Mouse (Mus musculus) liver, adult 2 months (tissue): ENCODE data around the gene Zfp219. TPM values are rescaled to one million over a fixed set of nuclear protein-coding genes. Genes with fewer than 3 reads are reported as not detected.

Experiments
- DNase-seq: peaks from one replicate; pipeline ENCODE4 v3.0.0-alpha.2; 2011; ENCODE audit warnings: low read depth, low spot score; ENCODE audit errors: extremely low read depth
- H3K27ac ChIP-seq: fragments of 200-500 bp; replicated peaks from 2 replicates; pipeline ENCODE4 v1.5.1; 2012; ENCODE audit warnings: low read depth, mild to moderate bottlenecking, control low read depth, inconsistent platforms, low read length; ENCODE audit not compliant: insufficient read depth
- H3K27me3 ChIP-seq: fragments of 200-500 bp; 2 replicates; pipeline ENCODE4 v1.6.1; 2012; ENCODE audit warnings: mild to moderate bottlenecking, moderate library complexity, low read length, inconsistent platforms; ENCODE audit not compliant: control insufficient read depth, insufficient read depth
- H3K36me3 ChIP-seq: fragments of 200-500 bp; 2 replicates; pipeline ENCODE4 v1.6.1; 2012; ENCODE audit warnings: low read length, inconsistent platforms; ENCODE audit not compliant: control insufficient read depth, insufficient read depth
- H3K4me1 ChIP-seq: fragments of 200-500 bp; 2 replicates; pipeline ENCODE4 v1.6.1; 2011; ENCODE audit warnings: low read length; ENCODE audit not compliant: control insufficient read depth, insufficient read depth
- H3K4me3 ChIP-seq: fragments of 200-500 bp; 2 replicates; pipeline ENCODE4 v1.5.1; 2011; ENCODE audit warnings: low read depth, mild to moderate bottlenecking, control low read depth, low read length, moderate library complexity; ENCODE audit not compliant: insufficient read depth
- H3K79me2 ChIP-seq: fragments of 200-500 bp; 2 replicates; pipeline ENCODE4 v1.6.1; 2012; ENCODE audit warnings: inconsistent platforms, mild to moderate bottlenecking, low read length, moderate library complexity; ENCODE audit not compliant: control insufficient read depth, insufficient read depth
- H3K9ac ChIP-seq: fragments of 200-500 bp; 2 replicates; pipeline ENCODE4 v1.6.1; 2012; ENCODE audit warnings: low read depth, mild to moderate bottlenecking, control low read depth, inconsistent platforms, low read length
- CTCF ChIP-seq: fragments of 200-500 bp; IDR thresholded peaks from 2 replicates; pipeline ENCODE4 v1.5.1; 2011; ENCODE audit warnings: low read depth, low read length, control low read depth
- POLR2A ChIP-seq: fragments of 200-500 bp; IDR thresholded peaks from 2 replicates; pipeline ENCODE4 v1.6.1; 2011; ENCODE audit warnings: low read length, control low read depth; ENCODE audit not compliant: insufficient read depth; ENCODE audit errors: extremely low read depth
- WGBS: fragments of 180-500 bp; shearing (Covaris S2); methylation state at CpG from one replicate; pipeline ENCODE4 v1.1.7; 2018; 5-methylcytosine and 5-hydroxymethylcytosine counted together
- polyA plus RNA-seq: library from polyadenylated mRNA; depleted of rRNA; stranded (reverse); fragments of >200 nt; gene quantifications from 2 replicates; pipeline ENCODE4 v1.2.3, GENCODE M21; 2012
- total RNA-seq: library from RNA; depleted of rRNA; stranded (reverse); fragments of >200 nt; gene quantifications from 2 replicates; pipeline ENCODE4 v1.2.3, GENCODE M21; 2014

Zfp219 gene
- total and polyA plus RNA-seq, 2 experiments, result 8.9 to 31.4 TPM

- TF ChIP-seq CTCF, result no peak
- TF ChIP-seq POLR2A, result no peak
- no peak overlapping the region for H3K27ac ChIP-seq
- no peak for DNase-seq
- H3K27me3 ChIP-seq, result no peaks in the 10 kb centered on the region
- H3K4me3 ChIP-seq, result no peak overlapping the region
- no peaks in the 10 kb centered on the region for H3K36me3 ChIP-seq
- 85% methylated on average over 5 of the region's 5 CpGs for WGBS
- H3K4me1 ChIP-seq, result peaks cover 16% of the 10 kb centered on the region
- H3K9ac ChIP-seq, result no peak overlapping the region
- H3K79me2 ChIP-seq, result peaks cover 2% of the 10 kb centered on the region; the same call in 1 of the 2 replicates
Observed at GRCm38 (mm10) chr14:52012553-52012952, 8.0 kb downstream of the Zfp219 start.

GRCm38 (mm10) chr14:52012085-52012484 lies 8.4 kb downstream of the Zfp219 start:
- no peak overlapping the region for H3K27ac ChIP-seq
- TF ChIP-seq CTCF, result no peak
- no peak for TF ChIP-seq POLR2A
- peaks cover 2% of the 10 kb centered on the region; the same call in 1 of the 2 replicates for H3K79me2 ChIP-seq
- H3K4me1 ChIP-seq, result peaks cover 16% of the 10 kb centered on the region
- no peaks in the 10 kb centered on the region for H3K27me3 ChIP-seq
- WGBS, result 56% methylated on average over 4 of the region's 4 CpGs
- H3K4me3 ChIP-seq, result no peak overlapping the region
- peaks cover 4% of the 10 kb centered on the region for H3K36me3 ChIP-seq
- no peak overlapping the region for H3K9ac ChIP-seq
- DNase-seq, result no peak

- H3K27ac ChIP-seq, result no peak overlapping the region
- no peak overlapping the region for H3K4me3 ChIP-seq
- 56% methylated on average over 1 of the region's 1 CpGs for WGBS
- TF ChIP-seq POLR2A, result no peak
- no peak for TF ChIP-seq CTCF
- peaks cover 13% of the 10 kb centered on the region for H3K4me1 ChIP-seq
- H3K36me3 ChIP-seq, result peaks cover 8% of the 10 kb centered on the region
- no peak for DNase-seq
- H3K9ac ChIP-seq, result no peak overlapping the region
- no peaks in the 10 kb centered on the region for H3K27me3 ChIP-seq
- no peaks in the 10 kb centered on the region for H3K79me2 ChIP-seq
Observed at GRCm38 (mm10) chr14:52011683-52012082, 8.8 kb downstream of the Zfp219 start.

GRCm38 (mm10) chr14:52010446-52011111 lies 10.0 kb downstream of the Zfp219 start:
- Histone ChIP-seq H3K36me3 (peaks cover 11% of the 10 kb centered on the region), H3K4me1 (peaks cover 5% of the 10 kb centered on the region; the same call in 1 of the 2 replicates), H3K27ac (no peak overlapping the region), H3K9ac (no peak overlapping the region), H3K4me3 (no peak overlapping the region), H3K79me2 (no peaks in the 10 kb centered on the region), H3K27me3 (no peaks in the 10 kb centered on the region)
- TF ChIP-seq POLR2A (no peak), CTCF (no peak)
- 69% methylated on average over 9 of the region's 9 CpGs for WGBS
- DNase-seq, result no peak

- TF ChIP-seq CTCF (no peak), POLR2A (no peak)
Observed at GRCm38 (mm10) chr14:52009841-52010240, 10.7 kb downstream of the Zfp219 start.

GRCm38 (mm10) chr14:52009361-52009760 lies 11.2 kb downstream of the Zfp219 start:
- Histone ChIP-seq H3K27ac (no peak overlapping the region), H3K79me2 (no peaks in the 10 kb centered on the region), H3K4me1 (no peaks in the 10 kb centered on the region), H3K9ac (no peak overlapping the region), H3K4me3 (no peak overlapping the region), H3K36me3 (peaks cover 16% of the 10 kb centered on the region), H3K27me3 (no peaks in the 10 kb centered on the region)
- no peak for TF ChIP-seq POLR2A
- no peak for TF ChIP-seq CTCF
- WGBS, result 90% methylated on average over 26 of the region's 26 CpGs
- DNase-seq, result no peak

More at GRCm38 (mm10) chr14:52009841-52010240, 10.7 kb downstream of the Zfp219 start:
- Histone ChIP-seq H3K27ac (no peak overlapping the region), H3K27me3 (no peaks in the 10 kb centered on the region), H3K36me3 (peaks cover 14% of the 10 kb centered on the region), H3K4me1 (no peaks in the 10 kb centered on the region), H3K9ac (no peak overlapping the region), H3K79me2 (no peaks in the 10 kb centered on the region), H3K4me3 (no peak overlapping the region)
- 93% methylated on average over 6 of the region's 6 CpGs for WGBS
- no peak for DNase-seq
